Mouse (Mus musculus): ENCODE measurements around the gene Olfr90.

DNA sequence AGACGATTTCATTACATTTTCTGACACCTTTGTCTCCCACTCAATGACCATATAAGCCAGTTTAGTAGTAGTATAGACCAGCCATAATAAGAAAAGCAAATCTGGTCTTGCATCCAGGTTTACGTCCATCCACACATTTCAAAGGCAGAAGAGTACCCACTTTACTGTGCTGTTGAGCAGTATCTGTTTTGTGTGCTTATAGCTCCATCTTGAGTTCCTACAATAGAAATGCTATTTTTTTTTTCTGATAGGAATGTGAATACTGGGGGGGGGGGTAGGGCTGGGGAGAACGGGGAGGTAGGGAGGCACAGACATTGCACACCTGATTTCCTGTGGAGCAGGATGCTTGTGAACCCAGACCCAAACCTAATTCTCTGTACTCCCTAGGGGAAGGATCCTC lies 40.3 kb downstream of the Olfr90 start:
- TF ChIP-seq ZNF384 (IDR thresholded peaks at IDR 0.05; ENCODE audit: low read depth, low read length) = no peak
- no peak for TF ChIP-seq CHD2 (IDR thresholded peaks at IDR 0.05; ENCODE audit: low read depth, low read length)
- no peak for TF ChIP-seq ZC3H11A (IDR thresholded peaks at IDR 0.05; ENCODE audit: borderline replicate concordance, low read depth, low read length)

Data from ES-E14 (cell line).